Mouse (Mus musculus): ENCODE results near the gene Cacnb3.

GRCm38 (mm10) chr15:98609331-98610130 is 21.1 kb upstream of the Cacnb3 start, which contains the start of gene Adcy6:
- TF ChIP-seq CTCF (IDR thresholded peaks at IDR 0.05) (no peak), EP300 (IDR thresholded peaks at IDR 0.05) (no peak)

Measured in lung, postnatal 0 days (tissue).